Mouse (Mus musculus) forebrain, embryonic 12.5 days (tissue): ENCODE results near the gene Itgb5. TPM values are rescaled to one million over a fixed set of nuclear protein-coding genes. Genes with fewer than 3 reads are reported as not detected.

Experiments
- ATAC-seq: fragments of 200-750 bp; cut with Nextera tagmentation; 2 replicates; pipeline ENCODE4 v1.8.0; 2017; ENCODE audit warnings: moderate TSS enrichment; ENCODE audit not compliant: low FRiP score
- H3K27ac ChIP-seq: fragments of 300-500 bp; sonication (generic); 2 replicates; pipeline ENCODE4 v1.5.1; 2016; ENCODE audit warnings: mild to moderate bottlenecking
- H3K27me3 ChIP-seq: fragments of 300-500 bp; sonication (generic); 2 replicates; pipeline ENCODE4 v1.6.1; 2016; ENCODE audit warnings: mild to moderate bottlenecking
- H3K36me3 ChIP-seq: fragments of 300-500 bp; sonication (generic); replicated peaks from 2 replicates; pipeline ENCODE4 v1.6.1; 2016; ENCODE audit warnings: mild to moderate bottlenecking
- H3K4me1 ChIP-seq: fragments of 300-500 bp; sonication (generic); 2 replicates; pipeline ENCODE4 v1.6.1; 2016
- H3K4me2 ChIP-seq: fragments of 300-500 bp; sonication (generic); 2 replicates; pipeline ENCODE4 v1.6.1; 2016; ENCODE audit warnings: mild to moderate bottlenecking, moderate library complexity
- H3K4me3 ChIP-seq: fragments of 300-500 bp; sonication (generic); replicated peaks from 2 replicates; pipeline ENCODE4 v1.5.1; 2016; ENCODE audit warnings: mild to moderate bottlenecking
- H3K9ac ChIP-seq: fragments of 300-500 bp; sonication (generic); 2 replicates; pipeline ENCODE4 v1.6.1; 2016; ENCODE audit warnings: mild to moderate bottlenecking
- H3K9me3 ChIP-seq: fragments of 300-500 bp; sonication (generic); 2 replicates; pipeline ENCODE4 v1.6.1; 2016
- WGBS: fragments of 180-500 bp; shearing (Covaris S2); methylation state at CpG from one replicate; pipeline ENCODE4 v1.1.7; 2016; 5-methylcytosine and 5-hydroxymethylcytosine counted together
- polyA plus RNA-seq: library from polyadenylated mRNA; unstranded; fragments of >200 nt; fragmentation: Nextera tagmentation; extraction: Ambion mirVana; gene quantifications from 2 replicates; pipeline ENCODE4 v1.2.1, GENCODE M21; 2016

Itgb5 gene
- polyA plus RNA-seq, 1 experiment from 2014 or later: 23.1 TPM

GRCm38 (mm10) chr16:33954793-33955192 lies 125.3 kb downstream of the Itgb5 start:
- Histone ChIP-seq H3K9ac (no peak overlapping the region), H3K27ac (no peak overlapping the region), H3K36me3 (peaks cover 67% of the 10 kb centered on the region), H3K4me3 (no peak overlapping the region), H3K9me3 (no peaks in the 10 kb centered on the region), H3K4me1 (no peaks in the 10 kb centered on the region), H3K4me2 (no peak overlapping the region), H3K27me3 (no peaks in the 10 kb centered on the region)
- no peak for ATAC-seq
- WGBS: 95% methylated on average over 1 of the region's 1 CpGs

- H3K9me3 ChIP-seq: no peaks in the 10 kb centered on the region
- H3K4me1 ChIP-seq: peaks cover 13% of the 10 kb centered on the region
- 94% methylated on average over 6 of the region's 6 CpGs for WGBS
- H3K9ac ChIP-seq: no peak overlapping the region
- H3K36me3 ChIP-seq: peaks cover 50% of the 10 kb centered on the region
- no peak overlapping the region for H3K27ac ChIP-seq
- H3K27me3 ChIP-seq: no peaks in the 10 kb centered on the region
- H3K4me2 ChIP-seq: no peak overlapping the region
- no peak for ATAC-seq
- H3K4me3 ChIP-seq: no peak overlapping the region
Measured at GRCm38 (mm10) chr16:33963509-33963908, 134.0 kb downstream of the Itgb5 start.

DNA sequence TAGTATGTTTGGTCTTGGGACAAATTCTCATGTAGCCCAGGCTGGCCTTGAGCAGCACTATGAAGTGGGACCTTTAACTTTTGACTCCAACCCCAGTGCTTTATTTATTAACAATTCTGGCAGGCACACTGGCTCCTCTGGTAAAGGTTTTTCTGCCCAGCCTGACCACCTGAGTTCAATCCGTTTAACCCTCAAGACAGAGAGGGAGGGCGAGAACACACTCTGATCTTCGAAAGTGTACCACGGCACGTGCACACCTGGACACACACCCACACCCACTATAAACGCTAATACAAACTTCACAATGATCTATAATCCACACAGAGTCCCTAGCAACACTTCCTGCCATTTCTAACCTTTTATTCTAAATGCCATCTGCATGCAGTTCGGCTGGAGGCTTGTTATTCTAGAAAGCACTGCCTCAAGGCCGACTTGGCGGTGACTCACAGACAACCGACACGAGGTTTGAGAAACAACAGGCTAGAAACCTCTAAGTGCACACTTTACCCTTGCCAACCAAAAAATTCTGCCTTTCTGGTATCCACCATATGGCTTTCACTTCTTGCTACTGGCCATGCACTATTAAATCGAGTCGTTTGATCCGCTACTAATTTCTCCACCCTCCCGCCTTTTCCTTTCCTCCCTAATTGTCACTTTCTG lies 136.5 kb downstream of the Itgb5 start:
- Histone ChIP-seq H3K36me3 (peaks cover 25% of the 10 kb centered on the region), H3K27me3 (no peaks in the 10 kb centered on the region), H3K9ac (peak overlapping the region; percentile 86), H3K4me2 (peak overlapping the region; percentile 84), H3K4me3 (peak overlapping the region; percentile 85), H3K27ac (0 out of 2 replicates have a peak overlapping the region, but pooled peaks have one; percentile 37), H3K9me3 (no peaks in the 10 kb centered on the region), H3K4me1 (peaks cover 13% of the 10 kb centered on the region)
- 17% methylated on average over 15 of the region's 15 CpGs for WGBS
- ATAC-seq: peak; percentile 31

- no peaks in the 10 kb centered on the region for H3K9me3 ChIP-seq
- H3K4me1 ChIP-seq: peaks cover 13% of the 10 kb centered on the region
- WGBS: 2% methylated on average over 44 of the region's 44 CpGs
- H3K27ac ChIP-seq: 0 out of 2 replicates have a peak within 1 kb of the TSS, but pooled peaks have one; percentile 37
- peak within 1 kb of the TSS; percentile 84 for H3K4me2 ChIP-seq
- ATAC-seq: peak; percentile 94
- peak within 1 kb of the TSS; percentile 86 for H3K9ac ChIP-seq
- no peaks in the 10 kb centered on the region for H3K27me3 ChIP-seq
- peaks cover 18% of the 10 kb centered on the region for H3K36me3 ChIP-seq
- peak within 1 kb of the TSS; percentile 85 for H3K4me3 ChIP-seq
Measured at GRCm38 (mm10) chr16:33966538-33967282, 137.2 kb downstream of the Itgb5 start, which contains the start of gene Umps. Umps (minus strand) TSS chr16:33967038.

DNA sequence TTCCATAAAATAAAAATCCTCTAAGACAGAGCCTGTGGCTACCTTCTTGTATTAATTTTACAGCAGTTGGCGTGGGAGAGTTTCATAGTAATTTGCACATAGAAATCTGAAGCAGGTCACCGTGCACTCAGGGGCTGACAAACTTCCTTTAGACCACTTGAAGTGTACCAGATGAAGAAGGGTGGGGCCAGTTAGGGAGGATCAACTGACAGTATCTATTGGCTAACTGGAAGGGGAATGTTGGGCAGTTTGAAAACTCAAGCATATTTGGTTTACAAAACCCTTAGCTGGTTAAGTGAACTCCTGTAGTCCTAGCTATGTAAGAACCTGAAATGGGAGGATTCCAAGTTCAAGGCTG lies 137.8 kb downstream of the Itgb5 start:
- WGBS: 78% methylated on average over 2 of the region's 2 CpGs
- ATAC-seq: peak; percentile 45
- peaks cover 13% of the 10 kb centered on the region for H3K36me3 ChIP-seq
- no peak overlapping the region for H3K27ac ChIP-seq
- H3K4me3 ChIP-seq: peak overlapping the region; percentile 85
- peaks cover 13% of the 10 kb centered on the region for H3K4me1 ChIP-seq
- H3K27me3 ChIP-seq: no peaks in the 10 kb centered on the region
- H3K4me2 ChIP-seq: peak overlapping the region; percentile 84
- no peaks in the 10 kb centered on the region for H3K9me3 ChIP-seq
- peak overlapping the region; percentile 86; the same call in 1 of the 2 replicates for H3K9ac ChIP-seq

DNA sequence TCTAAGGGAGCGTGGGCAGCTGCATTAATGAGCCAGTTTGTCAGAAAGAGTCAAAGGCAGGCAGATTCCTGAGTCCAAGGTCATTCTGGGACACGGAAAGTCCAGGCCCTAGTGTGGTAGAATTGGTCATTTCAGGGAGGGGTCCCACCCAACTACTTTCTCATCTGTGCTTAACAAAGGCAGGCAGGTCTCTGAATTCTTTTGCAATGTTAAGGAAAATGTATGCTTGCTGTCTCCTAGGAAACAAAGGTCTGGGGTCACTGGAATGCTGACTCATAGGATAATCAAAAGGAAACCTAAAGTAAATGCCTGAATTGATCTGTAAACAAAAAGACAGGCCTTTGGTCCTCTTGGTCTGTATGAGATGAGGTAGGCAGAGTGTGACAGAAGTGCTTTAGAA lies 150.4 kb downstream of the Itgb5 start:
- Histone ChIP-seq H3K4me2 (no peak overlapping the region), H3K4me3 (no peak overlapping the region), H3K36me3 (peaks cover 27% of the 10 kb centered on the region), H3K27me3 (no peaks in the 10 kb centered on the region), H3K4me1 (peaks cover 8% of the 10 kb centered on the region; the same call in 1 of the 2 replicates), H3K9me3 (no peaks in the 10 kb centered on the region), H3K9ac (no peak overlapping the region), H3K27ac (no peak overlapping the region)
- 38% methylated on average over 2 of the region's 2 CpGs for WGBS
- ATAC-seq: no peak

DNA sequence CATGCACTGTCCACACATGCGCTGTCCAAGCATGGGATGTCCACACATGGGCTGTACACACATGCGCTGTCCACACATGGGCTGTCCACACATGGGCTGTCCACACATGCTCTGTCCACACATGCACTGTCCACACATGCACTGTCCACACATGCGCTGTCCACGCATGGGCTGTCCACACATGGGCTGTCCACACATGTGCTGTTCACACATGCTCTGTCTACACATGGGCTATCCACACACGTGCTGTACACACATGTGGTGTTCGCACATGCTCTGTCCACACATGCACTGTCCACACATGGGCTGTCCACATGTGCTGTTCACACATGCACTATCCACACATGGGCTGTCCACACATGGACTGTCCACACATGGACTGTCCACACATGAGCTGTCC lies 154.2 kb downstream of the Itgb5 start:
- Histone ChIP-seq H3K9me3 (no peaks in the 10 kb centered on the region), H3K4me1 (peaks cover 8% of the 10 kb centered on the region; the same call in 1 of the 2 replicates), H3K4me2 (no peak overlapping the region), H3K27me3 (no peaks in the 10 kb centered on the region), H3K4me3 (no peak overlapping the region), H3K36me3 (peaks cover 7% of the 10 kb centered on the region), H3K27ac (no peak overlapping the region), H3K9ac (no peak overlapping the region)
- ATAC-seq: no peak
- WGBS: 96% methylated on average over 6 of the region's 6 CpGs

- 88% methylated on average over 6 of the region's 6 CpGs for WGBS
- no peaks in the 10 kb centered on the region for H3K9me3 ChIP-seq
- H3K27ac ChIP-seq: no peak overlapping the region
- no peak overlapping the region for H3K4me3 ChIP-seq
- H3K4me2 ChIP-seq: no peak overlapping the region
- H3K4me1 ChIP-seq: 0 out of 2 replicates have a peak, but pooled peaks cover 3% of the 10 kb centered on the region
- H3K9ac ChIP-seq: no peak overlapping the region
- no peak for ATAC-seq
- peaks cover 7% of the 10 kb centered on the region; the same call in 1 of the 2 replicates for H3K36me3 ChIP-seq
- H3K27me3 ChIP-seq: no peaks in the 10 kb centered on the region
Measured at GRCm38 (mm10) chr16:33985372-33985771, 155.9 kb downstream of the Itgb5 start.

DNA sequence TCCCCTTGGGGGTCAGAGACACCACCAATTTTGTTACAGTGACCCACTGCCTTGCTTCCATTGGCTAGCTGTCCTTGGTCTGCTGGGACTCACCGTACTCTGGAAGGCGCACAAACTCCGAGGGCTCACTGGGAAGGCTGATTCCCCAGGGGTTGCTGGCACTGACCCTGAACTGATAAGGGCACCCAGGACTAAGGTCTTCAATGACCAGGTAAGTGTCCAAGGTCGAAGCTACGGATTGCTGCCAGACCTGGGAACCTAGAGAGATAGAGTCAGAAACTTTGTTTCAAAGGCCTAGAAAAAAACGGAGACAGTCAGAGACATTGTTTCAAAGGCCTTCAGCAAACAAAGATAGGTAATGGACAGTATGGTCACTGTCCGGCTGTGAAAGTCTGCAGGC lies 157.5 kb downstream of the Itgb5 start:
- H3K36me3 ChIP-seq: peaks cover 7% of the 10 kb centered on the region; the same call in 1 of the 2 replicates
- no peak overlapping the region for H3K27ac ChIP-seq
- H3K9ac ChIP-seq: no peak overlapping the region
- 94% methylated on average over 7 of the region's 7 CpGs for WGBS
- H3K4me1 ChIP-seq: 0 out of 2 replicates have a peak, but pooled peaks cover 4% of the 10 kb centered on the region
- H3K4me2 ChIP-seq: no peak overlapping the region
- H3K27me3 ChIP-seq: no peaks in the 10 kb centered on the region
- ATAC-seq: no peak
- H3K9me3 ChIP-seq: no peaks in the 10 kb centered on the region
- H3K4me3 ChIP-seq: no peak overlapping the region

DNA sequence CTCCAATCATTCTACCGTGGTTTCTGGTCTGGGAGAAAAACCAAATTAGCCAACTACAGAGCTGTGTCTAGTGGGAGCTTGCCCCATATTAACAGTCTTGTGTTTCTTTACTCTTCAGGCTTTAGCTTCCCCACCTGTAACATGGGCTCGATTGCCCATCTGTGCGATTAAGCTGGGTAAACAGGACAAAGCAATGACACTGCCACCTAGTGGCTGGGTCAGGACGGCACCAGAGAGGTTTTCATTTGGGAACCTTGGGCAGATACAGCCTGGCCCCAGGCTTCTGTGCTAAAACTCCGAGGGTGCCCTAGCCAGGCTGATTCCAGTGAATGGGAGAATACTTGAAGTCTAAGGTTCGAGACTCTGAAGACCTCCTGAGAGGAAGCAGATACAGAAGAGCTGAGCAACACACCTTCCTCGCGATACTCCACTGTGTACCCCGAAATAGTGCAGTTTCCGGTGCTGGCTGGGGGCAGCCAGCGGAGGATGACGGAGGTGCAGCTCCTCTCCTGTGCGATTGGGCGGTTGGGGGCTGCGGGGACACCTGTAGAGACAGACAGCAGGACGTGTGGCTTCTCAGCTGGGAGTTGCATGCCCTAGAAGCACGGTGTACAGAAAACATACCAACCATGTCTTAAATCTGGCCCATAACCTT lies 159.0 kb downstream of the Itgb5 start:
- Histone ChIP-seq H3K9me3 (no peaks in the 10 kb centered on the region), H3K27ac (no peak overlapping the region), H3K9ac (no peak overlapping the region), H3K4me2 (no peak overlapping the region), H3K4me3 (no peak overlapping the region), H3K36me3 (peaks cover 7% of the 10 kb centered on the region; the same call in 1 of the 2 replicates), H3K4me1 (peaks cover 11% of the 10 kb centered on the region; the same call in 1 of the 2 replicates), H3K27me3 (no peaks in the 10 kb centered on the region)
- 62% methylated on average over 17 of the region's 17 CpGs for WGBS
- no peak for ATAC-seq

DNA sequence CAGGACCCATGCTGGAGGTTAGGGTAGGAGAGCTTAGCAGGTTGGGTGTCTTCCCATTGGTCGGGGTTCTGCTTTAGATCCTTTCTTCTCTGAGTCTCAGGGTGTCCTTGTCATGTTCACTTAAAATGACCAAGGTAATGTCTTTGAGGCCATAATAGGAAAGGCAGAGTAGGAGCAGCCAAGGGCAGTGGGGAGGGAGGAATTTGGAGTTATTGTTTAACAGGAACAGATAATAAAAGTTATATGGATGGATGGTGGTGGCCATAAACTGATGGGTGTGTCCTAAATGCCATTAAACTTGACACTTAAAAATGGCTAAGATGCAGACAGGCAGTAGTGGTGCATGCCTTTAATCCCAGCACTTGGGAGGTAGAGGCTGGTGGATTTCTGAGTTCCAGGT lies 159.6 kb downstream of the Itgb5 start:
- H3K4me1 ChIP-seq: peaks cover 11% of the 10 kb centered on the region; the same call in 1 of the 2 replicates
- ATAC-seq: no peak
- peaks cover 7% of the 10 kb centered on the region; the same call in 1 of the 2 replicates for H3K36me3 ChIP-seq
- no peaks in the 10 kb centered on the region for H3K9me3 ChIP-seq
- no peaks in the 10 kb centered on the region for H3K27me3 ChIP-seq
- WGBS: 89% methylated on average over 1 of the region's 1 CpGs
- no peak overlapping the region for H3K9ac ChIP-seq
- H3K4me3 ChIP-seq: no peak overlapping the region
- H3K4me2 ChIP-seq: no peak overlapping the region
- no peak overlapping the region for H3K27ac ChIP-seq

DNA sequence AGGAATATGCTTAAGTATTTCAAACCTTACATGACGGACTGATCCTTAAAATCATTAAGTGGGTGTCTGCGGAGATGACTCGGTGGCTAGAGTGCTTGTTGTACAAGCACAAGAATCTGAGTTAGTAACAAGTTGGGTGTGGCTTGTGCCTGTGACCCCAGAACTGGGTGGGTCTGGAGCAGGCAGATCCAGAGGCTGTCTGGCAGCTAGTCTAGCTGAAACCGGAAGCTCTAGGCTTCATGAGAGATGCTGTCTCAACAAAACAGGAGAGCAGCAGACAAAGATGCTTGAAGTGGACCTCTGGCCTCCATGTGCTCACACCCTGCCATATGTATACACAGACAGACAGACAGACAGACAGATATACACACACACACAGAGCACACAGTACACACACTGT lies 161.2 kb downstream of the Itgb5 start:
- no peak overlapping the region for H3K4me3 ChIP-seq
- no peak overlapping the region for H3K4me2 ChIP-seq
- ATAC-seq: no peak
- H3K36me3 ChIP-seq: 0 out of 2 replicates have a peak, but pooled peaks cover 7% of the 10 kb centered on the region
- H3K27me3 ChIP-seq: no peaks in the 10 kb centered on the region
- WGBS: 87% methylated on average over 4 of the region's 4 CpGs
- no peaks in the 10 kb centered on the region for H3K9me3 ChIP-seq
- no peak overlapping the region for H3K9ac ChIP-seq
- peaks cover 11% of the 10 kb centered on the region; the same call in 1 of the 2 replicates for H3K4me1 ChIP-seq
- no peak overlapping the region for H3K27ac ChIP-seq
